Mouse (Mus musculus) lung, embryonic 14.5 days (tissue): ENCODE measurements around the gene Ndufa4l2. TPM values are rescaled to one million over a fixed set of nuclear protein-coding genes. Genes with fewer than 3 reads are reported as not detected.

Experiments
- ATAC-seq: fragments of 200-750 bp; cut with Nextera tagmentation; 2 replicates; pipeline ENCODE4 v1.8.0; 2017; ENCODE audit warnings: mild to moderate bottlenecking, moderate TSS enrichment, moderate library complexity; ENCODE audit not compliant: insufficient read depth
- DNase-seq: peaks from one replicate; pipeline ENCODE4 v3.0.0-alpha.2; 2015
- H3K27ac ChIP-seq: fragments of 300-500 bp; sonication (generic); 2 replicates; pipeline ENCODE4 v1.5.1; 2014; ENCODE audit warnings: low read depth, mild to moderate bottlenecking, moderate library complexity
- H3K27me3 ChIP-seq: fragments of 300-500 bp; sonication (generic); 2 replicates; pipeline ENCODE4 v1.6.1; 2014; ENCODE audit warnings: low read length, control low read depth; ENCODE audit not compliant: insufficient read depth
- H3K36me3 ChIP-seq: fragments of 300-500 bp; sonication (generic); 2 replicates; pipeline ENCODE4 v1.6.1; 2014; ENCODE audit warnings: control low read depth; ENCODE audit not compliant: insufficient read depth
- H3K4me1 ChIP-seq: fragments of 300-500 bp; sonication (generic); 2 replicates; pipeline ENCODE4 v1.6.1; 2014; ENCODE audit warnings: antibody characterized with exemption, control low read depth; ENCODE audit not compliant: insufficient read depth
- H3K4me2 ChIP-seq: fragments of 300-500 bp; sonication (generic); 2 replicates; pipeline ENCODE4 v1.6.1; 2014; ENCODE audit warnings: mild to moderate bottlenecking
- H3K4me3 ChIP-seq: fragments of 300-500 bp; sonication (generic); 2 replicates; pipeline ENCODE4 v1.5.1; 2014; ENCODE audit warnings: low read depth, low read length
- H3K9ac ChIP-seq: fragments of 300-500 bp; sonication (generic); 2 replicates; pipeline ENCODE4 v1.6.1; 2014
- H3K9me3 ChIP-seq: fragments of 300-500 bp; sonication (generic); 2 replicates; pipeline ENCODE4 v1.6.1; 2016; ENCODE audit warnings: low read depth, low read length, control low read depth
- CTCF ChIP-seq: IDR thresholded peaks from 2 replicates; pipeline ENCODE4 v1.5.1; 2016; ENCODE audit warnings: antibody characterized with exemption, low read depth
- WGBS: fragments of 180-500 bp; shearing (Covaris S2); extraction: QIAGEN DNeasy Blood & Tissue Kit; methylation state at CpG from one replicate; pipeline ENCODE4 v1.1.7; 2014; 5-methylcytosine and 5-hydroxymethylcytosine counted together
- polyA plus RNA-seq: library from polyadenylated mRNA; unstranded; fragments of >200 nt; fragmentation: Nextera tagmentation; extraction: Ambion mirVana; gene quantifications from 2 replicates; pipeline ENCODE4 v1.2.1, GENCODE M21; 2014

The Ndufa4l2 gene
- polyA plus RNA-seq, 1 experiment from 2014 or later, result 36.4 TPM

- Histone ChIP-seq H3K9ac (no peak overlapping the region), H3K4me2 (no peak overlapping the region), H3K36me3 (peaks cover 32% of the 10 kb centered on the region), H3K4me1 (no peaks in the 10 kb centered on the region), H3K9me3 (no peaks in the 10 kb centered on the region), H3K27ac (no peak overlapping the region), H3K27me3 (peaks cover 53% of the 10 kb centered on the region), H3K4me3 (no peak overlapping the region)
- ATAC-seq, result no peak
- WGBS, result 13% methylated on average over 8 of the region's 8 CpGs
- peak; percentile 77 for DNase-seq
- peak; percentile 61 for TF ChIP-seq CTCF
Measured at GRCm38 (mm10) chr10:127536586-127537314, 22.0 kb downstream of the Ndufa4l2 start.

GRCm38 (mm10) chr10:127537854-127538583 is 23.3 kb downstream of the Ndufa4l2 start:
- no peak overlapping the region for H3K4me3 ChIP-seq
- no peak overlapping the region for H3K9ac ChIP-seq
- peaks cover 41% of the 10 kb centered on the region for H3K27me3 ChIP-seq
- H3K36me3 ChIP-seq, result peaks cover 45% of the 10 kb centered on the region
- no peaks in the 10 kb centered on the region for H3K9me3 ChIP-seq
- H3K4me2 ChIP-seq, result no peak overlapping the region
- ATAC-seq, result peak; percentile 28; the same call in 1 of the 2 replicates
- WGBS, result 27% methylated on average over 7 of the region's 7 CpGs
- H3K27ac ChIP-seq, result no peak overlapping the region
- DNase-seq, result peak; percentile 92
- no peaks in the 10 kb centered on the region for H3K4me1 ChIP-seq
- peak; percentile 96 for TF ChIP-seq CTCF

GRCm38 (mm10) chr10:127541510-127541909 is 26.7 kb downstream of the Ndufa4l2 start:
- no peak for DNase-seq

GRCm38 (mm10) chr10:127542084-127542483 is 27.3 kb downstream of the Ndufa4l2 start:
- 88% methylated on average over 13 of the region's 13 CpGs for WGBS
- no peak overlapping the region for H3K27ac ChIP-seq
- peaks cover under 1% of the 10 kb centered on the region; the same call in 1 of the 2 replicates for H3K27me3 ChIP-seq
- H3K4me2 ChIP-seq, result no peak overlapping the region
- DNase-seq (no peak), ATAC-seq (no peak)
- H3K4me3 ChIP-seq, result no peak overlapping the region
- TF ChIP-seq CTCF, result no peak
- H3K36me3 ChIP-seq, result peaks cover 82% of the 10 kb centered on the region
- H3K9ac ChIP-seq, result no peak overlapping the region
- H3K9me3 ChIP-seq, result no peaks in the 10 kb centered on the region
- no peaks in the 10 kb centered on the region for H3K4me1 ChIP-seq

More at GRCm38 (mm10) chr10:127541510-127541909, 26.7 kb downstream of the Ndufa4l2 start:
- H3K4me3 ChIP-seq, result no peak overlapping the region
- no peak overlapping the region for H3K9ac ChIP-seq
- H3K36me3 ChIP-seq, result peaks cover 76% of the 10 kb centered on the region
- no peak for TF ChIP-seq CTCF
- H3K27me3 ChIP-seq, result peaks cover 6% of the 10 kb centered on the region
- WGBS, result 88% methylated on average over 8 of the region's 8 CpGs
- ATAC-seq, result no peak
- no peak overlapping the region for H3K4me2 ChIP-seq
- H3K9me3 ChIP-seq, result no peaks in the 10 kb centered on the region
- no peak overlapping the region for H3K27ac ChIP-seq
- H3K4me1 ChIP-seq, result no peaks in the 10 kb centered on the region

GRCm38 (mm10) chr10:127542720-127543119 is 28.0 kb downstream of the Ndufa4l2 start:
- H3K4me3 ChIP-seq, result no peak overlapping the region
- no peak overlapping the region for H3K4me2 ChIP-seq
- no peak overlapping the region for H3K9ac ChIP-seq
- no peaks in the 10 kb centered on the region for H3K4me1 ChIP-seq
- TF ChIP-seq CTCF, result no peak
- no peak overlapping the region for H3K27ac ChIP-seq
- no peak for DNase-seq
- no peaks in the 10 kb centered on the region for H3K9me3 ChIP-seq
- no peaks in the 10 kb centered on the region for H3K27me3 ChIP-seq
- no peak for ATAC-seq
- peaks cover 88% of the 10 kb centered on the region for H3K36me3 ChIP-seq
- WGBS, result 53% methylated on average over 6 of the region's 6 CpGs

- Histone ChIP-seq H3K9me3 (no peaks in the 10 kb centered on the region), H3K9ac (no peak overlapping the region), H3K36me3 (peaks cover 93% of the 10 kb centered on the region), H3K4me3 (no peak overlapping the region), H3K4me2 (no peak overlapping the region), H3K27ac (no peak overlapping the region), H3K4me1 (no peaks in the 10 kb centered on the region), H3K27me3 (no peaks in the 10 kb centered on the region)
- WGBS, result 74% methylated on average over 3 of the region's 3 CpGs
- ATAC-seq, result no peak
- no peak for DNase-seq
- TF ChIP-seq CTCF, result no peak
Measured at GRCm38 (mm10) chr10:127543916-127544315, 29.1 kb downstream of the Ndufa4l2 start.

GRCm38 (mm10) chr10:127544375-127544774 is 29.6 kb downstream of the Ndufa4l2 start:
- no peak overlapping the region for H3K27ac ChIP-seq
- no peak overlapping the region for H3K9ac ChIP-seq
- no peaks in the 10 kb centered on the region for H3K4me1 ChIP-seq
- no peaks in the 10 kb centered on the region for H3K9me3 ChIP-seq
- no peaks in the 10 kb centered on the region for H3K27me3 ChIP-seq
- no peak overlapping the region for H3K4me2 ChIP-seq
- H3K4me3 ChIP-seq, result no peak overlapping the region
- H3K36me3 ChIP-seq, result peaks cover 93% of the 10 kb centered on the region
- WGBS, result 87% methylated on average over 20 of the region's 20 CpGs
- no peak for TF ChIP-seq CTCF
- DNase-seq, result no peak
- ATAC-seq, result no peak
